Mouse (Mus musculus): ENCODE data around the gene Ccdc105. TPM values are rescaled to one million over a fixed set of nuclear protein-coding genes. Genes with fewer than 3 reads are reported as not detected.

Gene Ccdc105
- polyA plus RNA-seq, 1 experiment from 2014 or later = not detected

- ATAC-seq (ENCODE audit: insufficient read depth, low FRiP score, low read depth) = peak; percentile 48
- 3% methylated on average over 27 of the region's 27 CpGs for WGBS
- no peak overlapping the region for H3K27ac ChIP-seq
- peaks cover 6% of the 10 kb centered on the region for H3K4me1 ChIP-seq
- H3K4me2 ChIP-seq = peak overlapping the region; percentile 58
- H3K4me3 ChIP-seq (replicated peaks) = peak overlapping the region; percentile 30
- H3K9me3 ChIP-seq = no peaks in the 10 kb centered on the region
- H3K27me3 ChIP-seq (replicated peaks) = no peaks in the 10 kb centered on the region
- no peak overlapping the region for H3K9ac ChIP-seq
- no peaks in the 10 kb centered on the region for H3K36me3 ChIP-seq
These were observed 5.7 kb downstream of the Ccdc105 start for GRCm38 (mm10) chr10:78747035-78747721.

GRCm38 (mm10) chr10:78745453-78746232, 7.2 kb downstream of the Ccdc105 start:
- no peaks in the 10 kb centered on the region for H3K27me3 ChIP-seq (replicated peaks)
- 58% methylated on average over 4 of the region's 4 CpGs for WGBS
- ATAC-seq (ENCODE audit: insufficient read depth, low FRiP score, low read depth) = no peak

GRCm38 (mm10) chr10:78743721-78744120, 9.1 kb downstream of the Ccdc105 start:
- no peak overlapping the region for H3K27ac ChIP-seq
- H3K4me3 ChIP-seq (replicated peaks) = no peak overlapping the region
- H3K36me3 ChIP-seq = no peaks in the 10 kb centered on the region
- no peaks in the 10 kb centered on the region for H3K9me3 ChIP-seq
- no peaks in the 10 kb centered on the region for H3K27me3 ChIP-seq (replicated peaks)
- peaks cover 6% of the 10 kb centered on the region for H3K4me1 ChIP-seq
- no peak overlapping the region for H3K4me2 ChIP-seq
- no peak overlapping the region for H3K9ac ChIP-seq
- no peak for ATAC-seq (ENCODE audit: insufficient read depth, low FRiP score, low read depth)

More at GRCm38 (mm10) chr10:78745453-78746232, 7.2 kb downstream of the Ccdc105 start:
- H3K9me3 ChIP-seq = no peaks in the 10 kb centered on the region
- H3K4me3 ChIP-seq (replicated peaks) = no peak overlapping the region
- H3K36me3 ChIP-seq = no peaks in the 10 kb centered on the region
- no peak overlapping the region for H3K9ac ChIP-seq
- no peak overlapping the region for H3K27ac ChIP-seq
- peaks cover 6% of the 10 kb centered on the region for H3K4me1 ChIP-seq
- H3K4me2 ChIP-seq = no peak overlapping the region

GRCm38 (mm10) chr10:78739821-78740220, 13.0 kb downstream of the Ccdc105 start:
- Histone ChIP-seq H3K27ac (no peak overlapping the region), H3K4me1 (no peaks in the 10 kb centered on the region), H3K9ac (no peak overlapping the region), H3K9me3 (no peaks in the 10 kb centered on the region), H3K36me3 (no peaks in the 10 kb centered on the region), H3K4me3 (replicated peaks) (no peak overlapping the region), H3K4me2 (no peak overlapping the region), H3K27me3 (replicated peaks) (no peaks in the 10 kb centered on the region)
- 71% methylated on average over 4 of the region's 4 CpGs for WGBS
- no peak for ATAC-seq (ENCODE audit: insufficient read depth, low FRiP score, low read depth)

GRCm38 (mm10) chr10:78727876-78728275, 25.0 kb downstream of the Ccdc105 start:
- no peaks in the 10 kb centered on the region for H3K36me3 ChIP-seq
- H3K4me1 ChIP-seq = no peaks in the 10 kb centered on the region
- H3K9me3 ChIP-seq = no peaks in the 10 kb centered on the region
- no peak overlapping the region for H3K27ac ChIP-seq
- H3K9ac ChIP-seq = no peak overlapping the region
- 86% methylated on average over 5 of the region's 5 CpGs for WGBS
- H3K4me3 ChIP-seq (replicated peaks) = no peak overlapping the region
- no peaks in the 10 kb centered on the region for H3K27me3 ChIP-seq (replicated peaks)
- no peak overlapping the region for H3K4me2 ChIP-seq
- no peak for ATAC-seq (ENCODE audit: insufficient read depth, low FRiP score, low read depth)

GRCm38 (mm10) chr10:78727035-78727434, 25.8 kb downstream of the Ccdc105 start:
- H3K27me3 ChIP-seq (replicated peaks) = no peaks in the 10 kb centered on the region
- no peak overlapping the region for H3K9ac ChIP-seq
- no peak overlapping the region for H3K4me3 ChIP-seq (replicated peaks)
- H3K9me3 ChIP-seq = no peaks in the 10 kb centered on the region
- no peak overlapping the region for H3K4me2 ChIP-seq
- H3K4me1 ChIP-seq = no peaks in the 10 kb centered on the region
- 44% methylated on average over 3 of the region's 3 CpGs for WGBS
- no peaks in the 10 kb centered on the region for H3K36me3 ChIP-seq
- H3K27ac ChIP-seq = no peak overlapping the region
- no peak for ATAC-seq (ENCODE audit: insufficient read depth, low FRiP score, low read depth)

- H3K4me3 ChIP-seq (replicated peaks) = no peak overlapping the region
- 26% methylated on average over 2 of the region's 2 CpGs for WGBS
- H3K4me2 ChIP-seq = no peak overlapping the region
- no peaks in the 10 kb centered on the region for H3K4me1 ChIP-seq
- no peak for ATAC-seq (ENCODE audit: insufficient read depth, low FRiP score, low read depth)
- no peak overlapping the region for H3K27ac ChIP-seq
- H3K9me3 ChIP-seq = no peaks in the 10 kb centered on the region
- no peak overlapping the region for H3K9ac ChIP-seq
- H3K27me3 ChIP-seq (replicated peaks) = no peaks in the 10 kb centered on the region
- no peaks in the 10 kb centered on the region for H3K36me3 ChIP-seq
These were observed 29.4 kb downstream of the Ccdc105 start for GRCm38 (mm10) chr10:78723416-78723815.

GRCm38 (mm10) chr10:78722654-78723053, 30.2 kb downstream of the Ccdc105 start:
- Histone ChIP-seq H3K9me3 (no peaks in the 10 kb centered on the region), H3K4me2 (no peak overlapping the region), H3K9ac (no peak overlapping the region), H3K27me3 (replicated peaks) (no peaks in the 10 kb centered on the region), H3K4me1 (no peaks in the 10 kb centered on the region), H3K36me3 (no peaks in the 10 kb centered on the region), H3K4me3 (replicated peaks) (no peak overlapping the region), H3K27ac (no peak overlapping the region)
- 70% methylated on average over 2 of the region's 2 CpGs for WGBS
- no peak for ATAC-seq (ENCODE audit: insufficient read depth, low FRiP score, low read depth)

- Histone ChIP-seq H3K9me3 (no peaks in the 10 kb centered on the region), H3K36me3 (no peaks in the 10 kb centered on the region), H3K4me3 (replicated peaks) (no peak overlapping the region), H3K27ac (no peak overlapping the region), H3K4me1 (no peaks in the 10 kb centered on the region), H3K27me3 (replicated peaks) (no peaks in the 10 kb centered on the region), H3K4me2 (no peak overlapping the region), H3K9ac (no peak overlapping the region)
- no peak for ATAC-seq (ENCODE audit: insufficient read depth, low FRiP score, low read depth)
- WGBS = 66% methylated on average over 5 of the region's 5 CpGs
These were observed 30.8 kb downstream of the Ccdc105 start for GRCm38 (mm10) chr10:78722036-78722435.

- WGBS = 40% methylated on average over 11 of the region's 11 CpGs
- H3K4me1 ChIP-seq = no peaks in the 10 kb centered on the region
- no peak within 1 kb of the TSS for H3K9ac ChIP-seq
- no peak within 1 kb of the TSS for H3K4me2 ChIP-seq
- H3K9me3 ChIP-seq = no peaks in the 10 kb centered on the region
- ATAC-seq (ENCODE audit: insufficient read depth, low FRiP score, low read depth) = no peak
- H3K27ac ChIP-seq = no peak within 1 kb of the TSS
- no peak within 1 kb of the TSS for H3K4me3 ChIP-seq (replicated peaks)
- no peaks in the 10 kb centered on the region for H3K36me3 ChIP-seq
- H3K27me3 ChIP-seq (replicated peaks) = no peaks in the 10 kb centered on the region
These were observed 34.8 kb downstream of the Ccdc105 start, which contains the start of gene Casp14 for GRCm38 (mm10) chr10:78718056-78718455. TSS of gene Casp14 (minus strand) at chr10:78718294.

- Histone ChIP-seq H3K9me3 (no peaks in the 10 kb centered on the region), H3K27me3 (replicated peaks) (no peaks in the 10 kb centered on the region), H3K4me3 (replicated peaks) (no peak overlapping the region), H3K4me2 (no peak overlapping the region), H3K36me3 (no peaks in the 10 kb centered on the region), H3K9ac (no peak overlapping the region), H3K4me1 (no peaks in the 10 kb centered on the region), H3K27ac (no peak overlapping the region)
- no peak for ATAC-seq (ENCODE audit: insufficient read depth, low FRiP score, low read depth)
These were observed 36.6 kb downstream of the Ccdc105 start for GRCm38 (mm10) chr10:78716231-78716630.

- H3K27me3 ChIP-seq (replicated peaks) = no peaks in the 10 kb centered on the region
- H3K36me3 ChIP-seq = no peaks in the 10 kb centered on the region
- H3K9me3 ChIP-seq = no peaks in the 10 kb centered on the region
- WGBS = 90% methylated on average over 7 of the region's 7 CpGs
- H3K4me3 ChIP-seq (replicated peaks) = no peak overlapping the region
- no peak overlapping the region for H3K27ac ChIP-seq
- ATAC-seq (ENCODE audit: insufficient read depth, low FRiP score, low read depth) = no peak
- H3K4me2 ChIP-seq = no peak overlapping the region
- H3K9ac ChIP-seq = no peak overlapping the region
- H3K4me1 ChIP-seq = no peaks in the 10 kb centered on the region
These were observed 37.7 kb downstream of the Ccdc105 start for GRCm38 (mm10) chr10:78715156-78715555.
